Mouse (Mus musculus) E14TG2a.4 (cell line): ENCODE measurements around the gene Serpina3i.

Experiments
- CTCF ChIP-seq: conservative IDR thresholded peaks from 2 replicates; pipeline ENCODE4 v1.5.1; 2014; ENCODE audit warnings: low read length
- NANOG ChIP-seq: IDR thresholded peaks from 2 replicates; pipeline ENCODE4 v1.6.1; 2014; ENCODE audit warnings: borderline replicate concordance, low read length, mixed read lengths
- POU5F1 ChIP-seq: IDR thresholded peaks from 2 replicates; pipeline ENCODE4 v1.6.1; 2014; ENCODE audit warnings: low read length, borderline replicate concordance

- TF ChIP-seq CTCF (no peak), POU5F1 (no peak), NANOG (no peak)
Measured at GRCm38 (mm10) chr12:104279056-104279435, 16.1 kb downstream of the Serpina3i start.
